Mouse (Mus musculus): ENCODE measurements around the gene Rrp15.

DNA sequence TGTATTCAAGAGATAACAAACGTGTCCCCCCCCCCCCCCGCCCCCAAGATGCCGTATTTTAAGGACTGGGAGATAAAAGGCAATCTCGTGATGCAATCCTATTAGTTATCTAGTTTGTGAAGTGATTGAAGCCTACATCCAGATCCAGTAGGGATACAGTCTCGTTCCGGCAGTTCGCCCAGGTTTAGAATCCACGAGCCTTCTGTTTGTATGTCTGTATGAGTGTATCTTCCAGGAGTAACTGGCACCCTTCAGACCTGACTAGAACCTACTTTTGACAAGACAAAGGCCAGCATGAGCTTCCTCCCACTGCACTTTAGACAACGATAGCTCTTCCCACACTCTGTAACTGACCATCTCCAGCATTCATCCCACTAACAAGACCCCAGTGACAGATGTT lies 57.5 kb downstream of the Rrp15 start:
- TF ChIP-seq CTCF (IDR thresholded peaks at IDR 0.05; ENCODE audit: low read depth) (no peak), EP300 (optimal IDR thresholded peaks at IDR 0.05) (no peak)
